Mouse (Mus musculus) left cerebral cortex, postnatal 25 days (tissue): ENCODE measurements around the gene Gosr1. TPM values are rescaled to one million over a fixed set of nuclear protein-coding genes. Genes with fewer than 3 reads are reported as not detected.

Experiments used
- total RNA-seq, 2 experiments: library from RNA; stranded (reverse); gene quantifications; 2 replicates each; pipeline ENCODE4 v1.2.3; 2021

The Gosr1 gene
- total RNA-seq, 2 experiments from 2014 or later: 48.5 to 48.9 TPM

Other genes starting within 250 kb of the Gosr1 start
- gene Abr, start 141.3 kb downstream of the Gosr1 start, total RNA-seq: 100 to 1,000 TPM; 458 to 459 TPM
- gene Bhlha9, start 91.1 kb downstream of the Gosr1 start, total RNA-seq: 1 to 10 TPM; 3.4 to 3.7 TPM
- under 1 TPM; 0.66 to 0.69 TPM for gene Trarg1, start 83.8 kb downstream of the Gosr1 start, total RNA-seq
- 10 to 100 TPM; 56.6 to 57.2 TPM for gene Cpd, start 83.4 kb upstream of the Gosr1 start, total RNA-seq
- gene Tmigd1, start 138.6 kb upstream of the Gosr1 start, total RNA-seq: not detected
- 10 to 100 TPM; 59.3 to 64.7 TPM for gene Blmh, start 161.2 kb upstream of the Gosr1 start, total RNA-seq
- gene Slc6a4, start 235.0 kb upstream of the Gosr1 start, total RNA-seq: not detected